Mouse (Mus musculus): ENCODE data around the gene Itgb5. TPM values are rescaled to one million over a fixed set of nuclear protein-coding genes. Genes with fewer than 3 reads are reported as not detected.

Gene Itgb5
- polyA plus RNA-seq, 1 experiment from 2014 or later = 13.5 TPM

- Histone ChIP-seq H3K4me3 (ENCODE audit: low read depth, low read length) (no peak overlapping the region), H3K9ac (ENCODE audit: low read depth, low read length) (no peak overlapping the region), H3K27me3 (ENCODE audit: control insufficient read depth, insufficient read depth, low read depth, low read length) (no peaks in the 10 kb centered on the region), H3K4me1 (ENCODE audit: control insufficient read depth, insufficient read depth, low read length) (0 out of 2 replicates have a peak, but pooled peaks cover 6% of the 10 kb centered on the region), H3K27ac (ENCODE audit: low read length) (no peak overlapping the region), H3K4me2 (ENCODE audit: low read length) (no peak overlapping the region), H3K9me3 (replicated peaks; ENCODE audit: control insufficient read depth, low read length, poor library complexity, severe bottlenecking) (no peaks in the 10 kb centered on the region), H3K36me3 (ENCODE audit: control insufficient read depth, insufficient read depth, low read length) (no peaks in the 10 kb centered on the region)
- no peak for ATAC-seq
- 94% methylated on average over 4 of the region's 4 CpGs for WGBS
Measured at GRCm38 (mm10) chr16:33880765-33881164, 51.3 kb downstream of the Itgb5 start.

- no peak overlapping the region for H3K4me3 ChIP-seq (ENCODE audit: low read depth, low read length)
- H3K4me2 ChIP-seq (ENCODE audit: low read length) = no peak overlapping the region
- no peak overlapping the region for H3K9ac ChIP-seq (ENCODE audit: low read depth, low read length)
- ATAC-seq = 0 out of 2 replicates have a peak, but pooled peaks have one; percentile 26
- H3K4me1 ChIP-seq (ENCODE audit: control insufficient read depth, insufficient read depth, low read length) = 0 out of 2 replicates have a peak, but pooled peaks cover 6% of the 10 kb centered on the region
- no peak overlapping the region for H3K27ac ChIP-seq (ENCODE audit: low read length)
- 64% methylated on average over 4 of the region's 4 CpGs for WGBS
- no peaks in the 10 kb centered on the region for H3K36me3 ChIP-seq (ENCODE audit: control insufficient read depth, insufficient read depth, low read length)
- H3K27me3 ChIP-seq (ENCODE audit: control insufficient read depth, insufficient read depth, low read depth, low read length) = no peaks in the 10 kb centered on the region
- no peaks in the 10 kb centered on the region for H3K9me3 ChIP-seq (replicated peaks; ENCODE audit: control insufficient read depth, low read length, poor library complexity, severe bottlenecking)
Measured at GRCm38 (mm10) chr16:33882540-33882939, 53.1 kb downstream of the Itgb5 start.

DNA sequence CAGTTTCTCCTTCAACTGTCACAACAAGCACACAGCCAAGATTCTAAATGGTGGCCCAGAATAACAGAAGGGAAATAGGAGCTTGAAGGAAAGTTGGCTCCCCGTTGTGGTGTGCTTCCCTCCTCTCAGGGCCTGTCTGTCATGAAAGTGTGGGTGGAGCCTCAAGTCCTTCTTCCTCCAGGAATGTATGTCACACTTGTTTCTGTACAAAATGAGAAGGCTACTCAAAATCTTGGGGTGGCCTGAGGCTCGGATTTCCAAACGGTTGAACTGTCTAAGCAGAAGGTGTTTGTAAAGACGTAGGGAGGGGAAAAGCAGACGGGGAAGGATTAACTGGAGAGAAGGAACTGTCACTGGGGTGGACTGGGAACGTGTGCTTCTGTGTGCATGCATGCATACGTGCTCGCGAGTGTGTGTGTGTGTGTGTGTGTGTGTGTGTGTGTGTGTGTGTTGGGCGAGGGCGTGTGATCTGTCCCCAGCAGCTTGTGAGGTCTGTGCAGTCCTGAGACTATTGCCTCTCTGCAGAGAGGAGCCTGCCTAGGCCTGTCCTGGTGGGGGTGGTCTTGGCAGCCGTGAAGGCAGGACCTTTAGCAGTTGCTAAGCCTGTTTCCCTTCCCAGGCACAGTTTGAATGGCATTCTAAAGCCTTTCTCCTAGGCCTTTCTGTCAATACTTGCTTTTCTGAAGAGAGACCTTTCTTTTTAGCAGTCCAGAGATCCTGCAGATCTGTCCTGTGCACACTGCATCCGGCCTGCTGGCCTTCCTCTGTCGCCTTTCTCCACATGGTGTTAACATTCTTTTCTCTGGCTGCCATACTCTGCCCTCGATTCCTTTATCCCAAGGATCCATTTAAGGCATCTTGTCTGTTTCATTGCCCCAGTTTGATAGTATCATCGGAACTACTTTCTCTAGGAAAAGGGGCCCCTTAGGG, 53.8 kb downstream of the Itgb5 start:
- Histone ChIP-seq H3K36me3 (ENCODE audit: control insufficient read depth, insufficient read depth, low read length) (no peaks in the 10 kb centered on the region), H3K4me2 (ENCODE audit: low read length) (no peak overlapping the region), H3K4me1 (ENCODE audit: control insufficient read depth, insufficient read depth, low read length) (0 out of 2 replicates have a peak, but pooled peaks cover 6% of the 10 kb centered on the region), H3K9ac (ENCODE audit: low read depth, low read length) (no peak overlapping the region), H3K4me3 (ENCODE audit: low read depth, low read length) (no peak overlapping the region), H3K27me3 (ENCODE audit: control insufficient read depth, insufficient read depth, low read depth, low read length) (no peaks in the 10 kb centered on the region), H3K9me3 (replicated peaks; ENCODE audit: control insufficient read depth, low read length, poor library complexity, severe bottlenecking) (no peaks in the 10 kb centered on the region), H3K27ac (ENCODE audit: low read length) (peak overlapping the region; percentile 51)
- peak; percentile 87 for ATAC-seq
- WGBS = 36% methylated on average over 16 of the region's 16 CpGs

- H3K36me3 ChIP-seq (ENCODE audit: control insufficient read depth, insufficient read depth, low read length) = no peaks in the 10 kb centered on the region
- no peak overlapping the region for H3K9ac ChIP-seq (ENCODE audit: low read depth, low read length)
- H3K4me3 ChIP-seq (ENCODE audit: low read depth, low read length) = no peak overlapping the region
- WGBS = 49% methylated on average over 5 of the region's 5 CpGs
- ATAC-seq = no peak
- H3K27ac ChIP-seq (ENCODE audit: low read length) = peak overlapping the region; percentile 51; the same call in 1 of the 2 replicates
- no peak overlapping the region for H3K4me2 ChIP-seq (ENCODE audit: low read length)
- no peaks in the 10 kb centered on the region for H3K9me3 ChIP-seq (replicated peaks; ENCODE audit: control insufficient read depth, low read length, poor library complexity, severe bottlenecking)
- H3K27me3 ChIP-seq (ENCODE audit: control insufficient read depth, insufficient read depth, low read depth, low read length) = no peaks in the 10 kb centered on the region
- H3K4me1 ChIP-seq (ENCODE audit: control insufficient read depth, insufficient read depth, low read length) = 0 out of 2 replicates have a peak, but pooled peaks cover 3% of the 10 kb centered on the region
Measured at GRCm38 (mm10) chr16:33884201-33884600, 54.7 kb downstream of the Itgb5 start.

- Histone ChIP-seq H3K4me2 (ENCODE audit: low read length) (no peak overlapping the region), H3K27ac (ENCODE audit: low read length) (no peak overlapping the region), H3K9me3 (replicated peaks; ENCODE audit: control insufficient read depth, low read length, poor library complexity, severe bottlenecking) (no peaks in the 10 kb centered on the region), H3K4me1 (ENCODE audit: control insufficient read depth, insufficient read depth, low read length) (0 out of 2 replicates have a peak, but pooled peaks cover 3% of the 10 kb centered on the region), H3K36me3 (ENCODE audit: control insufficient read depth, insufficient read depth, low read length) (no peaks in the 10 kb centered on the region), H3K27me3 (ENCODE audit: control insufficient read depth, insufficient read depth, low read depth, low read length) (no peaks in the 10 kb centered on the region), H3K9ac (ENCODE audit: low read depth, low read length) (no peak overlapping the region), H3K4me3 (ENCODE audit: low read depth, low read length) (no peak overlapping the region)
- 88% methylated on average over 11 of the region's 11 CpGs for WGBS
- no peak for ATAC-seq
Measured at GRCm38 (mm10) chr16:33885021-33885471, 55.6 kb downstream of the Itgb5 start.

- H3K9ac ChIP-seq (ENCODE audit: low read depth, low read length) = no peak overlapping the region
- H3K4me3 ChIP-seq (ENCODE audit: low read depth, low read length) = no peak overlapping the region
- H3K9me3 ChIP-seq (replicated peaks; ENCODE audit: control insufficient read depth, low read length, poor library complexity, severe bottlenecking) = no peaks in the 10 kb centered on the region
- WGBS = 93% methylated on average over 14 of the region's 14 CpGs
- H3K27ac ChIP-seq (ENCODE audit: low read length) = no peak overlapping the region
- no peak overlapping the region for H3K4me2 ChIP-seq (ENCODE audit: low read length)
- no peaks in the 10 kb centered on the region for H3K27me3 ChIP-seq (ENCODE audit: control insufficient read depth, insufficient read depth, low read depth, low read length)
- 0 out of 2 replicates have a peak, but pooled peaks cover 3% of the 10 kb centered on the region for H3K4me1 ChIP-seq (ENCODE audit: control insufficient read depth, insufficient read depth, low read length)
- H3K36me3 ChIP-seq (ENCODE audit: control insufficient read depth, insufficient read depth, low read length) = no peaks in the 10 kb centered on the region
- ATAC-seq = no peak
Measured at GRCm38 (mm10) chr16:33885671-33886328, 56.3 kb downstream of the Itgb5 start.

- no peak overlapping the region for H3K4me3 ChIP-seq (ENCODE audit: low read depth, low read length)
- no peak overlapping the region for H3K4me2 ChIP-seq (ENCODE audit: low read length)
- no peaks in the 10 kb centered on the region for H3K36me3 ChIP-seq (ENCODE audit: control insufficient read depth, insufficient read depth, low read length)
- peaks cover 6% of the 10 kb centered on the region; the same call in 1 of the 2 replicates for H3K4me1 ChIP-seq (ENCODE audit: control insufficient read depth, insufficient read depth, low read length)
- ATAC-seq = no peak
- H3K9me3 ChIP-seq (replicated peaks; ENCODE audit: control insufficient read depth, low read length, poor library complexity, severe bottlenecking) = no peaks in the 10 kb centered on the region
- H3K9ac ChIP-seq (ENCODE audit: low read depth, low read length) = no peak overlapping the region
- no peaks in the 10 kb centered on the region for H3K27me3 ChIP-seq (ENCODE audit: control insufficient read depth, insufficient read depth, low read depth, low read length)
- no peak overlapping the region for H3K27ac ChIP-seq (ENCODE audit: low read length)
- WGBS = 75% methylated on average over 6 of the region's 6 CpGs
Measured at GRCm38 (mm10) chr16:33886665-33887064, 57.2 kb downstream of the Itgb5 start.

DNA sequence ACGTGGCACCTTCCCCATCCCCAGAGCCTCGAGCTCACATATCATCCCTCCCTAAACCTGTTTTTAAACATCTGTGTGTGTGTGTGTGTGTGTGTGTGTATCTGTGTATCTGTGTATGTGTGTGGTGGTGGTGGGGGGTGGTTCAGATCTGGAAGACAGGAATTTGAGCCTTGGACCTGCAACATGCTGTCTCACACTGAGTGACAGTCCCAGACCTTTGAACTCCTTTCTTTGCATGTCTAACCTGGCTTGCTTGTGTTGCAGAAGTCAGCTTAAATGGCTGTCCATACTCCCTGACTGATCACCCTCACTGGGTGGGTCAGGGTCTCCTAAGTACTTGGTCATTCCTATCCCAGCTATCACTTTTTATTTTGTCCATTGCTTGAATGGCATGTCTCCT, 58.5 kb downstream of the Itgb5 start:
- Histone ChIP-seq H3K36me3 (ENCODE audit: control insufficient read depth, insufficient read depth, low read length) (no peaks in the 10 kb centered on the region), H3K27me3 (ENCODE audit: control insufficient read depth, insufficient read depth, low read depth, low read length) (no peaks in the 10 kb centered on the region), H3K27ac (ENCODE audit: low read length) (no peak overlapping the region), H3K9ac (ENCODE audit: low read depth, low read length) (no peak overlapping the region), H3K4me1 (ENCODE audit: control insufficient read depth, insufficient read depth, low read length) (peaks cover 10% of the 10 kb centered on the region; the same call in 1 of the 2 replicates), H3K4me3 (ENCODE audit: low read depth, low read length) (no peak overlapping the region), H3K4me2 (ENCODE audit: low read length) (no peak overlapping the region), H3K9me3 (replicated peaks; ENCODE audit: control insufficient read depth, low read length, poor library complexity, severe bottlenecking) (no peaks in the 10 kb centered on the region)
- ATAC-seq = no peak
- WGBS = 86% methylated on average over 2 of the region's 2 CpGs
